Mouse (Mus musculus) kidney, adult 2 months (tissue): ENCODE results near the gene Dok5.

Experiments used
- CTCF ChIP-seq: fragments of 200-500 bp; conservative IDR thresholded peaks from 2 replicates; pipeline ENCODE4 v1.5.1; 2011; ENCODE audit warnings: low read depth, mild to moderate bottlenecking, control low read depth, low read length, moderate library complexity, mixed read lengths; ENCODE audit not compliant: insufficient read depth, insufficient read length
- POLR2A ChIP-seq: fragments of 200-500 bp; IDR thresholded peaks from one replicate; pipeline ENCODE4 v1.6.1; 2011; ENCODE audit warnings: low read depth, low read length, control low read depth

DNA sequence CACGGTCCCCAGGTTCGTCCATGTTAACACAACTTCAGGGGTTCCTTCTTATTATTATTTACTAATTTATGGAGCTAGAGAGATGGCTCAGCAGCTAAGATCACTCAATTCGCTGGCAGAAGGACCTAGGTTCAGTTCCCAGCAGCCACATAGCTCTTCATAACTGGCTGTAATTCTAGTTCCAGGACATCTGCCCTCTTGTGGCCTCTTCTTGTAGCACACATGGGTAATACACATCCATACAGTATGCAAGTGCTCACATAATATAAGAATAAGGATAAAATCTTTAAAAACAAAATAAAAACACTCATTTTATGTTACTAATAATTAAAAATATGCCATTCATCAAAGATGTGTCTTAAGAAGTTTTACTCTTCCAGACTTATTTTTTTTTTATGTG lies 23.9 kb upstream of the Dok5 start:
- TF ChIP-seq CTCF (no peak), POLR2A (no peak)
